Comparison of ENCODE assay signal across 20 mouse cellular contexts in genomic region chr13:8112953-8113352, GRCm38 (mm10).
A peak's percentile ranks its signal among the peaks of the same experiment; 100 is the strongest.
DNase-seq lines count a peak whose midpoint lies in the region; ATAC-seq lines count a peak whose summit lies in the region.
"Had no signal": no experiment of that assay in that cellular context is flagged by ENCODE, and none has a peak within 500 bp of the region (broad histone marks: within the 10 kb centered on the region; RNA-seq: fewer than 3 reads in every experiment).

No protein-coding gene starts in this region.

- H3K9me3 ChIP-seq in hindbrain, embryonic 11.5 days (ENCODE audit: control insufficient read depth, low read length) = no peaks in the 10 kb centered on the region
- no peaks in the 10 kb centered on the region for H3K9me3 ChIP-seq in hindbrain, embryonic 16.5 days (ENCODE audit: control insufficient read depth, low read length)
- H3K9me3 ChIP-seq in neural tube, embryonic 11.5 days (ENCODE audit: control insufficient read depth, low read length) = no peaks in the 10 kb centered on the region
- H3K9me3 ChIP-seq in limb, embryonic 12.5 days = no peaks in the 10 kb centered on the region
- H3K9me3 ChIP-seq: embryonic facial prominence, embryonic 12.5 days; forebrain, embryonic 12.5 days; midbrain, embryonic 10.5 days had no signal

- WGBS in hindbrain, embryonic 11.5 days = 47% methylated on average over 1 of the region's 1 CpGs
- 53% methylated on average over 1 of the region's 1 CpGs for WGBS in hindbrain, embryonic 16.5 days
- 32% methylated on average over 1 of the region's 1 CpGs for WGBS in neural tube, embryonic 11.5 days
- WGBS in limb, embryonic 12.5 days = 14% methylated on average over 1 of the region's 1 CpGs

- no peak overlapping the region for H3K27ac ChIP-seq in hindbrain, embryonic 11.5 days (ENCODE audit: low read depth, low read length)
- no peak overlapping the region for H3K27ac ChIP-seq in hindbrain, embryonic 16.5 days (ENCODE audit: low read depth, low read length)
- no peak overlapping the region for H3K27ac ChIP-seq in neural tube, embryonic 11.5 days (ENCODE audit: low read depth, low read length)
- H3K27ac ChIP-seq in limb, embryonic 12.5 days = no peak overlapping the region
- H3K27ac ChIP-seq: embryonic facial prominence, embryonic 12.5 days; forebrain, embryonic 12.5 days; hindbrain, postnatal 0 days; macrophage; midbrain, embryonic 10.5 days had no signal

- no peaks in the 10 kb centered on the region for H3K27me3 ChIP-seq in hindbrain, embryonic 11.5 days (ENCODE audit: control insufficient read depth, insufficient read depth, low read length)
- H3K27me3 ChIP-seq in hindbrain, embryonic 16.5 days (replicated peaks; ENCODE audit: control insufficient read depth, insufficient read depth, low read length) = no peaks in the 10 kb centered on the region
- H3K27me3 ChIP-seq in neural tube, embryonic 11.5 days (ENCODE audit: control insufficient read depth, insufficient read depth, low read length) = no peaks in the 10 kb centered on the region
- H3K27me3 ChIP-seq in limb, embryonic 12.5 days = no peaks in the 10 kb centered on the region
- H3K27me3 ChIP-seq: embryonic facial prominence, embryonic 12.5 days; forebrain, embryonic 12.5 days had no signal

- no peaks in the 10 kb centered on the region for H3K4me1 ChIP-seq in hindbrain, embryonic 11.5 days (replicated peaks; ENCODE audit: control insufficient read depth, insufficient read depth, low read length)
- no peaks in the 10 kb centered on the region for H3K4me1 ChIP-seq in hindbrain, embryonic 16.5 days (ENCODE audit: control insufficient read depth, insufficient read depth, low read depth, low read length)
- H3K4me1 ChIP-seq in neural tube, embryonic 11.5 days (ENCODE audit: control insufficient read depth, insufficient read depth, low read length) = peaks cover 2% of the 10 kb centered on the region; the same call in 1 of the 2 replicates
- H3K4me1 ChIP-seq in limb, embryonic 12.5 days (replicated peaks) = peaks cover 13% of the 10 kb centered on the region
- H3K4me1 ChIP-seq: embryonic facial prominence, embryonic 12.5 days; forebrain, embryonic 12.5 days; midbrain, embryonic 10.5 days had no signal

- no peak for DNase-seq in hindbrain, embryonic 11.5 days (ENCODE audit: low spot score)
- DNase-seq in neural tube, embryonic 11.5 days (ENCODE audit: low spot score) = peak; percentile 39
- no peak for DNase-seq in neural tube, embryonic 10.5 days (ENCODE audit: extremely low spot score, low spot score)
- no peak for DNase-seq in right cerebral cortex, adult 2 months (ENCODE audit: low spot score in 2 of 2)
- no peak for DNase-seq in thymus, postnatal 25 days
- DNase-seq: adrenal gland, postnatal 25 days; cerebellum, adult 9-10 months; kidney, postnatal 4 days; liver, postnatal 0 days had no signal

- H3K4me2 ChIP-seq in hindbrain, embryonic 11.5 days (replicated peaks; ENCODE audit: low read depth, low read length) = no peak overlapping the region
- H3K4me2 ChIP-seq in hindbrain, embryonic 16.5 days (ENCODE audit: low read length) = no peak overlapping the region
- H3K4me2 ChIP-seq in neural tube, embryonic 11.5 days (ENCODE audit: low read depth) = no peak overlapping the region
- no peak overlapping the region for H3K4me2 ChIP-seq in limb, embryonic 12.5 days
- H3K4me2 ChIP-seq: embryonic facial prominence, embryonic 12.5 days; forebrain, embryonic 12.5 days; heart, embryonic 11.5 days; liver, embryonic 11.5 days had no signal

- no peak overlapping the region for H3K4me3 ChIP-seq in hindbrain, embryonic 11.5 days (ENCODE audit: low read depth, low read length)
- H3K4me3 ChIP-seq in hindbrain, embryonic 16.5 days (ENCODE audit: low read length) = no peak overlapping the region
- H3K4me3 ChIP-seq in neural tube, embryonic 11.5 days (ENCODE audit: low read depth, low read length) = no peak overlapping the region
- H3K4me3 ChIP-seq in limb, embryonic 12.5 days (replicated peaks) = no peak overlapping the region
- H3K4me3 ChIP-seq: embryonic facial prominence, embryonic 12.5 days; forebrain, embryonic 12.5 days; midbrain, embryonic 10.5 days had no signal

- H3K36me3 ChIP-seq in hindbrain, embryonic 11.5 days (ENCODE audit: control insufficient read depth, insufficient read depth, low read length) = no peaks in the 10 kb centered on the region
- H3K36me3 ChIP-seq in hindbrain, embryonic 16.5 days (ENCODE audit: control insufficient read depth, insufficient read depth, low read length) = no peaks in the 10 kb centered on the region
- H3K36me3 ChIP-seq in neural tube, embryonic 11.5 days (ENCODE audit: control insufficient read depth, insufficient read depth, low read length) = no peaks in the 10 kb centered on the region
- no peaks in the 10 kb centered on the region for H3K36me3 ChIP-seq in limb, embryonic 12.5 days
- H3K36me3 ChIP-seq: embryonic facial prominence, embryonic 12.5 days; forebrain, embryonic 12.5 days; midbrain, embryonic 10.5 days had no signal

- peak; percentile 50; the same call in 1 of the 2 replicates for ATAC-seq in hindbrain, embryonic 11.5 days (ENCODE audit: low FRiP score)
- no peak for ATAC-seq in hindbrain, embryonic 16.5 days
- ATAC-seq in neural tube, embryonic 11.5 days (ENCODE audit: insufficient read depth, low FRiP score, low TSS enrichment) = peak; percentile 86
- ATAC-seq in limb, embryonic 12.5 days (ENCODE audit: insufficient number of reproducible peaks, insufficient read depth, low FRiP score, low TSS enrichment, low read depth) = peak; percentile 60; the same call in 1 of the 2 replicates
- no peak for ATAC-seq in erythroid progenitor cell, adult 5-6 weeks (replicated peaks; ENCODE audit: low FRiP score, poor library complexity, severe bottlenecking)
- ATAC-seq: hindbrain, postnatal 0 days; intestine, postnatal 0 days; liver, postnatal 0 days had no signal

- H3K9ac ChIP-seq in hindbrain, embryonic 11.5 days (ENCODE audit: low read depth, low read length) = no peak overlapping the region
- H3K9ac ChIP-seq in hindbrain, embryonic 16.5 days (ENCODE audit: low read depth, low read length) = no peak overlapping the region
- H3K9ac ChIP-seq in neural tube, embryonic 11.5 days (ENCODE audit: low read length) = no peak overlapping the region
- H3K9ac ChIP-seq in limb, embryonic 12.5 days (replicated peaks) = no peak overlapping the region
- H3K9ac ChIP-seq: embryonic facial prominence, embryonic 12.5 days; forebrain, embryonic 12.5 days; liver, postnatal 0 days had no signal

Comparison
In these comparisons a context has a peak if more than half of its experiments do, and no peak if none do; other contexts are left out.
1. ATAC-seq: peak in hindbrain, embryonic 11.5 days (single experiment), neural tube, embryonic 11.5 days (single experiment) and limb, embryonic 12.5 days (single experiment); none in hindbrain, embryonic 16.5 days (single experiment) and erythroid progenitor cell, adult 5-6 weeks (single experiment).